Mouse (Mus musculus): Measurements from ENCODE around the gene Tsr3. TPM values are rescaled to one million over a fixed set of nuclear protein-coding genes. Genes with fewer than 3 reads are reported as not detected.
A peak's percentile ranks its signal among the peaks of the same experiment; 100 is the strongest.

Gene Tsr3
- total and polyA plus RNA-seq, 3 experiments = 35.2 to 50.5 TPM; not detected in 1

- Histone ChIP-seq H3K27ac (ENCODE audit: control insufficient read depth, low read depth, low read length) (no peak overlapping the region), H3K36me3 (ENCODE audit: control insufficient read depth in 1 of 2, insufficient read depth in 2 of 2, low read length in 2 of 2) (peaks cover 0 to 1% of the 10 kb centered on the region in 2 experiments; a peak in 1 of 4 replicates), H3K9me3 (replicated peaks; ENCODE audit: insufficient read depth, low read length) (no peaks in the 10 kb centered on the region)
Observed at GRCm38 (mm10) chr17:25215431-25215830, 24.5 kb upstream of the Tsr3 start.

GRCm38 (mm10) chr17:25218967-25219366 lies 21.0 kb upstream of the Tsr3 start:
- no peak overlapping the region for H3K27ac ChIP-seq (ENCODE audit: control insufficient read depth, low read depth, low read length)
- no peak for DNase-seq (ENCODE audit: low read depth, low spot score)
- peaks cover 1 to 5% of the 10 kb centered on the region in 2 experiments; a peak in 2 of 4 replicates for H3K36me3 ChIP-seq (ENCODE audit: control insufficient read depth in 1 of 2, insufficient read depth in 2 of 2, low read length in 2 of 2)
- H3K9me3 ChIP-seq (replicated peaks; ENCODE audit: insufficient read depth, low read length) = no peaks in the 10 kb centered on the region
- TF ChIP-seq HCFC1 (IDR thresholded peaks at IDR 0.05; ENCODE audit: low read depth, low read length) (no peak), POLR2AphosphoS5 (IDR thresholded peaks at IDR 0.05; ENCODE audit: borderline replicate concordance, low read depth, low read length) (no peak), NELFE (IDR thresholded peaks at IDR 0.05; ENCODE audit: low read depth, low read length) (no peak), MYC (IDR thresholded peaks at IDR 0.05; ENCODE audit: low read depth, low read length) (no peak), MAFK (IDR thresholded peaks at IDR 0.05; ENCODE audit: borderline replicate concordance, low read depth, low read length) (no peak), USF1 (IDR thresholded peaks at IDR 0.05; ENCODE audit: low read depth, low read length) (no peak), BHLHE40 (IDR thresholded peaks at IDR 0.05; ENCODE audit: borderline replicate concordance, low read depth, low read length) (no peak), UBTF (IDR thresholded peaks at IDR 0.05; ENCODE audit: borderline replicate concordance, insufficient read depth, low read depth, low read length) (no peak), ELF1 (IDR thresholded peaks at IDR 0.05; ENCODE audit: low read depth, low read length) (no peak), CTCF (IDR thresholded peaks at IDR 0.05 in 2 of 3, conservative IDR thresholded peaks at IDR 0.05 in 1 of 3; ENCODE audit: control insufficient read depth in 1 of 3, insufficient read depth in 1 of 3, low read depth in 2 of 3, low read length in 3 of 3, poor library complexity in 1 of 3, severe bottlenecking in 1 of 3) (no peak), TCF12 (IDR thresholded peaks at IDR 0.05; ENCODE audit: low read depth, low read length) (no peak), SIN3A (IDR thresholded peaks at IDR 0.05; ENCODE audit: low read length) (no peak), TAL1 (IDR thresholded peaks at IDR 0.05; ENCODE audit: low read length) (no peak), RCOR1 (IDR thresholded peaks at IDR 0.05; ENCODE audit: low read depth, low read length) (no peak)
- no peak overlapping the region for H3K4me3 ChIP-seq (ENCODE audit: control insufficient read depth in 1 of 2, insufficient read depth in 1 of 2, low read depth in 2 of 2, low read length in 2 of 2)
- H3K4me1 ChIP-seq (ENCODE audit: control insufficient read depth in 1 of 2, insufficient read depth in 2 of 2, low read length in 2 of 2) = peaks cover 3 to 16% of the 10 kb centered on the region in 2 experiments; a peak in 3 of 4 replicates
- H3K79me2 ChIP-seq (ENCODE audit: control insufficient read depth, insufficient read depth, low read length, poor library complexity) = peaks cover 10% of the 10 kb centered on the region
- no peak overlapping the region for H3K9ac ChIP-seq (ENCODE audit: control insufficient read depth, low read depth, low read length, poor library complexity, severe bottlenecking)
- no peaks in the 10 kb centered on the region for H3K27me3 ChIP-seq (ENCODE audit: control insufficient read depth in 1 of 2, insufficient read depth in 2 of 2, low read length in 2 of 2)

More at GRCm38 (mm10) chr17:25215431-25215830, 24.5 kb upstream of the Tsr3 start:
- no peaks in the 10 kb centered on the region for H3K27me3 ChIP-seq (ENCODE audit: control insufficient read depth in 1 of 2, insufficient read depth in 2 of 2, low read length in 2 of 2)
- peak; percentile 27 for DNase-seq (ENCODE audit: low read depth, low spot score)
- H3K9ac ChIP-seq (ENCODE audit: control insufficient read depth, low read depth, low read length, poor library complexity, severe bottlenecking) = no peak overlapping the region
- H3K79me2 ChIP-seq (ENCODE audit: control insufficient read depth, insufficient read depth, low read length, poor library complexity) = no peaks in the 10 kb centered on the region
- H3K4me3 ChIP-seq (ENCODE audit: control insufficient read depth in 1 of 2, insufficient read depth in 1 of 2, low read depth in 2 of 2, low read length in 2 of 2) = no peak overlapping the region
- TF ChIP-seq RCOR1 (IDR thresholded peaks at IDR 0.05; ENCODE audit: low read depth, low read length) (no peak), MYC (IDR thresholded peaks at IDR 0.05; ENCODE audit: low read depth, low read length) (no peak), CHD2 (IDR thresholded peaks at IDR 0.05; ENCODE audit: low read length) (no peak), ZC3H11A (IDR thresholded peaks at IDR 0.05; ENCODE audit: low read depth, low read length) (no peak), CTCF (IDR thresholded peaks at IDR 0.05 in 2 of 3, conservative IDR thresholded peaks at IDR 0.05 in 1 of 3; ENCODE audit: control insufficient read depth in 1 of 3, insufficient read depth in 1 of 3, low read depth in 2 of 3, low read length in 3 of 3, poor library complexity in 1 of 3, severe bottlenecking in 1 of 3) (no peak), BHLHE40 (IDR thresholded peaks at IDR 0.05; ENCODE audit: borderline replicate concordance, low read depth, low read length) (no peak), ELF1 (IDR thresholded peaks at IDR 0.05; ENCODE audit: low read depth, low read length) (no peak), NRF1 (IDR thresholded peaks at IDR 0.05; ENCODE audit: insufficient read depth, low read depth, low read length, poor library complexity, severe bottlenecking) (no peak), E2F4 (IDR thresholded peaks at IDR 0.05; ENCODE audit: borderline replicate concordance, low read depth, low read length) (no peak), JUND (IDR thresholded peaks at IDR 0.05; ENCODE audit: low read depth, low read length) (no peak), SMC3 (IDR thresholded peaks at IDR 0.05; ENCODE audit: low read depth, low read length) (no peak), POLR2A (IDR thresholded peaks at IDR 0.05; ENCODE audit: control insufficient read depth in 1 of 2, insufficient read depth in 1 of 2, low read depth in 1 of 2, low read length in 2 of 2, poor library complexity in 1 of 2) (no peak), MAFK (IDR thresholded peaks at IDR 0.05; ENCODE audit: borderline replicate concordance, low read depth, low read length) (no peak)
- peaks cover 0 to 2% of the 10 kb centered on the region in 2 experiments; a peak in 1 of 4 replicates for H3K4me1 ChIP-seq (ENCODE audit: control insufficient read depth in 1 of 2, insufficient read depth in 2 of 2, low read length in 2 of 2)

All from MEL (cell line).